Mouse (Mus musculus): Measurements from ENCODE around the gene Gm20869. TPM values are rescaled to one million over a fixed set of nuclear protein-coding genes. Genes with fewer than 3 reads are reported as not detected.
"Not testable (repeated sequence)": the region's sequence is repeated elsewhere in the genome, so short reads cannot be mapped to it uniquely, and the experiment has no call there.

Gene Gm20869
- not detected in 2 replicates for polyA plus RNA-seq (2015; fragmentation: Nextera tagmentation; extraction: Ambion mirVana)

DNA sequence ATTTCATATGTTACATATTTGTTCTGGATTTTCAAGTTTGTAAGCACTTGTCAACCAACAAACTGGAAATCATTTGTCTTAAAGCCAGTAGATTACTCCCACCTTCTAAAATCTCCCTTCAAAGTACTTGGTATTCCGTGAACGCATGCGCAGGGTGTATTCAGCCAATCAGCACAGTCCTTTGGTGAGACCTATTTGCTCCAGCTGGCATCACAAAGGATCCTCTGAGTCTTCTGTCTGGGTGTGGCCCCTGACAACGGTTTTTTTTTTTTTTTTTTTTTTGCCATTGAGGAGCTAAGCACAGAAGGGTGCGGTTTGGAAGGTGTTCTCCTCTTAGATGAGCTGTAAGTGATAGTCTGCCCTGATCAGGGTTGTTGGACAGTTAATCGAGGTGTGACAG, at the start of gene Gm20869:
Gene Gm20869, plus strand, starts transcription at position 301 of the 400 bp plus-strand sequence.
- not testable (repeated sequence) for H3K9me3 ChIP-seq; H3K27me3 ChIP-seq (replicated peaks); H3K27ac ChIP-seq; H3K9ac ChIP-seq; H3K4me2 ChIP-seq (replicated peaks); H3K36me3 ChIP-seq; H3K4me1 ChIP-seq (replicated peaks); ATAC-seq; H3K4me3 ChIP-seq (replicated peaks)
- no CpG with 5 or more reads among the region's 6 CpGs for WGBS

Other genes starting within 250 kb of the Gm20869 start
- gene Gm20870, start 222.6 kb downstream of the Gm20869 start, polyA plus RNA-seq (2015; fragmentation: Nextera tagmentation; extraction: Ambion mirVana): not detected in 2 replicates